Mouse (Mus musculus): Measurements from ENCODE around the gene F8.
"Not testable (repeated sequence)": the region's sequence is repeated elsewhere in the genome, so short reads cannot be mapped to it uniquely, and the experiment has no call there.

Gene F8

GRCm38 (mm10) chrX:75382195-75382771, at the start of gene F8, which contains the start of gene Fundc2:
Gene F8, minus strand, starts transcription at chrX:75382615.
Gene Fundc2, plus strand, starts transcription at chrX:75382399.
- DNase-seq = peak; percentile 36 to 58

GRCm38 (mm10) chrX:75415936-75416785, 33.7 kb upstream of the F8 start, which contains the start of the genes Cmc4, Mtcp1 and Brcc3:
Gene Cmc4, minus strand, starts transcription at chrX:75416584.
Gene Mtcp1, minus strand, starts transcription at chrX:75416588.
Gene Brcc3, plus strand, starts transcription at chrX:75416628.
- DNase-seq = peak; percentile 78 to 85

GRCm38 (mm10) chrX:75409711-75410110, 27.3 kb upstream of the F8 start:
- DNase-seq = no peak

GRCm38 (mm10) chrX:75403350-75403749, 20.9 kb upstream of the F8 start:
- no peak for DNase-seq

- no peak for DNase-seq
Observed at GRCm38 (mm10) chrX:75402668-75403067, 20.3 kb upstream of the F8 start.

- no peak for DNase-seq
Observed at GRCm38 (mm10) chrX:75399471-75399870, 17.1 kb upstream of the F8 start.

- DNase-seq = no peak
Observed at GRCm38 (mm10) chrX:75381699-75382098, 716 bp downstream of the F8 start.

GRCm38 (mm10) chrX:75381176-75381575, 1.2 kb downstream of the F8 start:
- no peak for DNase-seq

GRCm38 (mm10) chrX:75376815-75377214, 5.6 kb downstream of the F8 start:
- DNase-seq = no peak

- DNase-seq = no peak
Observed at GRCm38 (mm10) chrX:75372666-75373425, 9.6 kb downstream of the F8 start.

- no peak for DNase-seq
Observed at GRCm38 (mm10) chrX:75370197-75370596, 12.2 kb downstream of the F8 start.

- no peak for DNase-seq
Observed at GRCm38 (mm10) chrX:75323556-75323955, 58.9 kb downstream of the F8 start.

GRCm38 (mm10) chrX:75271676-75272075, 110.7 kb downstream of the F8 start:
- DNase-seq = no peak

GRCm38 (mm10) chrX:75233603-75234376, 148.6 kb downstream of the F8 start:
- DNase-seq = not testable (repeated sequence)

GRCm38 (mm10) chrX:75231456-75231855, 151.0 kb downstream of the F8 start:
- DNase-seq = no peak

- DNase-seq = no peak
Observed at GRCm38 (mm10) chrX:75163670-75164069, 218.7 kb downstream of the F8 start, which contains the start of gene Smim9. Gene Smim9, minus strand, starts transcription at chrX:75163770.

- DNase-seq = peak in 1 of 2 experiments; percentile 12
Observed at GRCm38 (mm10) chrX:75155576-75156243, 226.7 kb downstream of the F8 start.

GRCm38 (mm10) chrX:75152249-75152648, 230.2 kb downstream of the F8 start:
- DNase-seq = no peak

- DNase-seq = no peak
Observed at GRCm38 (mm10) chrX:75150304-75150703, 232.1 kb downstream of the F8 start.

GRCm38 (mm10) chrX:75148414-75148813, 234.0 kb downstream of the F8 start:
- DNase-seq = no peak

- not testable (repeated sequence) for DNase-seq
Observed at GRCm38 (mm10) chrX:75143124-75143555, 239.3 kb downstream of the F8 start.

GRCm38 (mm10) chrX:75138182-75138581, 244.2 kb downstream of the F8 start:
- no peak for DNase-seq
